Mouse (Mus musculus) stomach, postnatal 0 days (tissue): Measurements from ENCODE around the gene Car8.

Experiments
- CTCF ChIP-seq: IDR thresholded peaks from 2 replicates; pipeline ENCODE4 v1.5.1; 2016; ENCODE audit warnings: antibody characterized with exemption, low read depth, mild to moderate bottlenecking, moderate library complexity
- EP300 ChIP-seq: optimal IDR thresholded peaks from 2 replicates; pipeline ENCODE3; 2016; ENCODE audit warnings: antibody characterized with exemption

DNA sequence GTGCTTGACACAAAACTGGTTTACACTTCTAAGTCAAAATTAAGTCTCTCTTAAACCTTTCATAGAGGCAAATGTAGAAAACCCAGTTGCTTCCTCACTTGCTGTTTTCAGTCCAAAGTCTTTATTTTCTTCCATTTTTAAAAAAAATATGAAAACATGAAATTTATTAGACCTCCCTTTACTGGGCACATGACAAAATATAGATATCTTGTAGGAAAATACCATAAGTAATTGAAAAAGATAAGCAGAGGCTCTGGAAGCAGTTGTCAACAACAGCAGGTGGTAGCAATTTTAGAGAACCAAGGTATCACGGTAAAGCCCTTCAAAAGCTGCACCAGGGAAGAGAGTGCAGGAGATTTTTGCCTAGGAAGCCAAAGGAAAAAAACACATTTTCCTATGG lies 30.9 kb downstream of the Car8 start:
- TF ChIP-seq CTCF (no peak), EP300 (no peak)
